Mouse (Mus musculus) liver, embryonic 12.5 days (tissue): ENCODE data around the gene Agk. TPM values are rescaled to one million over a fixed set of nuclear protein-coding genes. Genes with fewer than 3 reads are reported as not detected.

ENCODE experiments used
- ATAC-seq: fragments of 200-750 bp; cut with Nextera tagmentation; 2 replicates; pipeline ENCODE4 v1.8.0; 2017; ENCODE audit warnings: moderate number of reproducible peaks, mild to moderate bottlenecking, moderate library complexity
- H3K27ac ChIP-seq: fragments of 300-500 bp; sonication (generic); 2 replicates; pipeline ENCODE4 v1.5.1; 2016; ENCODE audit warnings: mild to moderate bottlenecking
- H3K27me3 ChIP-seq: fragments of 300-500 bp; sonication (generic); replicated peaks from 2 replicates; pipeline ENCODE4 v1.6.1; 2016; ENCODE audit warnings: mild to moderate bottlenecking, moderate library complexity
- H3K36me3 ChIP-seq: fragments of 300-500 bp; sonication (generic); 2 replicates; pipeline ENCODE4 v1.6.1; 2016; ENCODE audit warnings: mild to moderate bottlenecking, moderate library complexity
- H3K4me1 ChIP-seq: fragments of 300-500 bp; sonication (generic); 2 replicates; pipeline ENCODE4 v1.6.1; 2016
- H3K4me2 ChIP-seq: fragments of 300-500 bp; sonication (generic); 2 replicates; pipeline ENCODE4 v1.6.1; 2016; ENCODE audit warnings: mild to moderate bottlenecking, moderate library complexity
- H3K4me3 ChIP-seq: fragments of 300-500 bp; sonication (generic); 2 replicates; pipeline ENCODE4 v1.5.1; 2016; ENCODE audit warnings: mild to moderate bottlenecking, moderate library complexity
- H3K9ac ChIP-seq: fragments of 300-500 bp; sonication (generic); 2 replicates; pipeline ENCODE4 v1.6.1; 2016; ENCODE audit warnings: mild to moderate bottlenecking, moderate library complexity
- H3K9me3 ChIP-seq: fragments of 300-500 bp; sonication (generic); replicated peaks from 2 replicates; pipeline ENCODE4 v1.6.1; 2016; ENCODE audit warnings: mild to moderate bottlenecking, moderate library complexity
- WGBS: fragments of 180-500 bp; shearing (Covaris S2); methylation state at CpG from one replicate; pipeline ENCODE4 v1.1.7; 2016; ENCODE audit not compliant: insufficient replicate concordance; 5-methylcytosine and 5-hydroxymethylcytosine counted together
- polyA plus RNA-seq: library from polyadenylated mRNA; unstranded; fragments of >200 nt; fragmentation: Nextera tagmentation; extraction: Ambion mirVana; gene quantifications from 2 replicates; pipeline ENCODE4 v1.2.1, GENCODE M21; 2016

Agk gene
- polyA plus RNA-seq, 1 experiment from 2014 or later = 21.3 TPM

DNA sequence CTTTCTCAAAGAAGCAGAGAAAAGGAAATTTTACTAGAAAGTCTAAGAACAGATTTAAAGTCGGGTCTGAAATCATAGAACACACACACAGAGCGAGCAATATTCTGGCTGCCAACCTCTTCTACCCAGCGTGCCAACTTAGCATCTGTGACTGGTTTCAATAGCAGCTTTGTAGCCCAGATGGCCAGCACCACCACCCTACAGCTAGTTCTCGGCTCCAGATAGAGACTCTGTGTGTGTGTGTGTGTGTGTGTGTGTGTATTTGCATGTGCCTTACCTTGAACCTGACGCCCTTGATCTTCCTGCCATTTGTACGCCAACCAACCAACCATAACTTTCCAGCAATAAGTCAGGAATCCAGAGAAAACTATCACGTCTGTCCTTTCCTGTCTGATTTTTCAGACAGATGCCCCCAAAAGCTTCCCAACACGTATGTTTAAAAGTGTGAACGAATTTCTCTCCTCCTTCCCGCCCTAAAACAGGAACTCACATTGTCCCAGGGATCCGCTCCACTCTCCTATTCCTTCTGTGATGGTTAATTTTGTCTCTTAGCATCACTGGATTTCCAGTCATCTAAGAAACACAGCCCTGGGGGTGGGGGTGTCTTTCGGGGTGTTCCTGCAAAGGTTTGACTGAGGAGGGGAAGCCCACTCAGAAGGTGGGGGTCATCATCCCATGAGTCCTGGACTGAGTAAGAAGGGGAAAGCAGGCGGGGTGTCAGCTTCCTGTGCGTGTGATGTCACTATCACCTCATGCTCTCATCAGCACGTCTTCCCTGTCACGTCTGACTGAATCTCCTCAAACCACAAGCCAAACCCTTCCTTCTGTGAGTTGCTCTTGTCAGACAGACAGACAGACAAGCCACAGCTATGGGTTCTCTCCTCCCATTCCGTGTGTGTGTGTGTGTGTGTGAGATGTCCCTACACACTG is 107.6 kb downstream of the Agk start:
- no peak overlapping the region for H3K27ac ChIP-seq
- no peak overlapping the region for H3K4me3 ChIP-seq
- no peak overlapping the region for H3K4me2 ChIP-seq
- no peak overlapping the region for H3K9ac ChIP-seq
- no peak for ATAC-seq
- peaks cover 18% of the 10 kb centered on the region; the same call in 1 of the 2 replicates for H3K4me1 ChIP-seq
- WGBS = 62% methylated on average over 17 of the region's 17 CpGs
- no peaks in the 10 kb centered on the region for H3K36me3 ChIP-seq
- H3K9me3 ChIP-seq = no peaks in the 10 kb centered on the region
- peaks cover 48% of the 10 kb centered on the region for H3K27me3 ChIP-seq

DNA sequence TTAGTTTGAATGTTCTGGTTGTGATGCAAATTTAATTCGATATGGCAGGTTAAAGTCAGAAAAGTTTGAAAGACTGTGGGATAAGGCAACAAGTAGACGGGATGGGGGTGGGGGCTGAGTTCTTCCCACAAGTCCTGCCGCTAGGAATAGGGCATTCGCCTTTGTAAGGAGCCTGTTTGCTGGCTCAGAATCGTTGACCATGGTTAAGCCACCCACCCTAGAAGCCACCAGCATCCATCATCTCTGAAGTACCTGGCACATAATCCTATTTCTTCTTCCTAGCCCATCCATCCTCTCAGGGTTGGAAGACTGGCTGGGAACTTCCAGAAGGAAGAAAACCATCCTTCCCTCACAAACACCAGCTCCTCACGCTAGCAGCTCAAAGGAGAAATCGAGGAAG is 109.7 kb downstream of the Agk start:
- no peak for ATAC-seq
- peak overlapping the region; percentile 97 for H3K4me2 ChIP-seq
- WGBS = 24% methylated on average over 7 of the region's 7 CpGs
- no peak overlapping the region for H3K9ac ChIP-seq
- H3K9me3 ChIP-seq = no peaks in the 10 kb centered on the region
- H3K4me1 ChIP-seq = peaks cover 18% of the 10 kb centered on the region; the same call in 1 of the 2 replicates
- H3K4me3 ChIP-seq = peak overlapping the region; percentile 69
- peaks cover 63% of the 10 kb centered on the region for H3K27me3 ChIP-seq
- no peaks in the 10 kb centered on the region for H3K36me3 ChIP-seq
- H3K27ac ChIP-seq = no peak overlapping the region

DNA sequence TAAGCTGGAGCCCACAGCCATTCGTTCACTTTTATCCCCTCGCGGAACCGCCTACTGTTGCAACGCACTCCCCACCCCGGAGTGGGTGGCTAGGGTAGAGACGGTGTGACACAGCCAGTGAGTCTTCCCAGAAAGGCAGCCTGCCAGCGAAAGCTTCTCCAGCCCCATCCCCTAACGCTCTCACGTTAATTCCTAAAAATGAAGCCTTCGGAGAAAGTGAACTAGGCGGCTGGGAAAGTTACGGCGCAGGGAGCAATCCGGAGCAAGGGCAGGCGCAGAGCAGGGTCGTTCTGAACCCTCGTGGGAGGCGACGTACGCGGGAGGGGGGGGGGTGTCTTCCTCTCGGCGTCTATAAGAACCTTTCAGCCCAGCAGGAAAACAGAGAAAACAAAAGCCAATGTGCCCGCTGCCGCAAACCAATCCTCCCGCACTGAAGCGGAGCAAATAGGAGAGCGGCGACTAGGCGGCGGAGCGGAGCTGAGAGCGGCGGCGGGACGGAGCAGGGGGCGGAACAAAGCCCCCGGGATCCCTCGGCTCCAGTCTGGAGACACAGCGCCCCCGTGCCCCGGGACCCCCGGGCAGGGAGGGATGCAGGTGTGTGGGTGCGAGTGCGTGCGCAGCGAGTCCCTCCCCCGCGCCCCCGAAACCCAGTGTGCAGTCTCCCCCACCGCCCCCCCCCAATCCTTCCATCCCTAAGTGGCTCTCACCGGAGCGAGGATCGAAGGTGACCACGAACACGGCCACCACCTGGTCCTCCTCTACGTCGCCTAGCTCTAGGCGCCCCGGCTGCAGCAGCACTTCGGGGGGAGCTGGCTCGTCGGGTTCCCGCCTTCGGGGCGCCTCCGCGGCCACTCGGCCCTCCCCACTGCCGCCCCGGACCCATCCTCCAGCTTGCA is 110.4 kb downstream of the Agk start:
- under 1% methylated on average over 62 of the region's 72 CpGs for WGBS
- Histone ChIP-seq H3K9me3 (no peaks in the 10 kb centered on the region), H3K4me2 (peak overlapping the region; percentile 97), H3K36me3 (no peaks in the 10 kb centered on the region), H3K4me1 (peaks cover 14% of the 10 kb centered on the region; the same call in 1 of the 2 replicates), H3K27me3 (peaks cover 68% of the 10 kb centered on the region), H3K4me3 (peak overlapping the region; percentile 69), H3K9ac (peak overlapping the region; percentile 65), H3K27ac (no peak overlapping the region)
- peak; percentile 60 for ATAC-seq

DNA sequence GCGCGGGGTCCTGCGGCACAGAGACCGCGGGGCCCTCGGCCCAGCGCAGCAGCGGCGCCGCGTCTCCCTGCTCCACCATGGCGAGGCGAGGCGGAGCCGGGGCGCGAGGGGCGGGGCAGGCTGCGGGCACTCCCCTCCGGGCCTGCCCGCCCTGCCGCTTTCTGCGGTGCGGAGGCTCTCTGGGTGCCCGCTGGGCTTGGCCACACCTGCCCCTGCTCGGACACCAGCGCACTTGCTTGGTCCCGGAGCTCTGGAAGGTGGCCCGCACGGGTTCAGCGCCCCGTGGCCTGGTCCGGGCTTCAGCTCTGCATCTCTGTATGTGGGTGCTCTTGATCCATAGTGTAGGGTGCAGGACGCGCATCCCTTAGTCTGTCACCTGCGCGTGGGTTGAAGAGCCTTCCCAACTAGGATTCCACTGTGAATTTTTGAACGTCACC is 111.1 kb downstream of the Agk start, which contains the start of gene E330009J07Rik:
Gene E330009J07Rik (minus strand): TSS at position 89 of the 437 bp plus-strand sequence.
- peaks cover 11% of the 10 kb centered on the region; the same call in 1 of the 2 replicates for H3K4me1 ChIP-seq
- H3K9me3 ChIP-seq = no peaks in the 10 kb centered on the region
- ATAC-seq = peak; percentile 88
- peaks cover 73% of the 10 kb centered on the region for H3K27me3 ChIP-seq
- no peaks in the 10 kb centered on the region for H3K36me3 ChIP-seq
- H3K4me3 ChIP-seq = peak within 1 kb of the TSS; percentile 69
- H3K9ac ChIP-seq = peak within 1 kb of the TSS; percentile 65
- no peak within 1 kb of the TSS for H3K27ac ChIP-seq
- 1% methylated on average over 38 of the region's 38 CpGs for WGBS
- peak within 1 kb of the TSS; percentile 97 for H3K4me2 ChIP-seq

DNA sequence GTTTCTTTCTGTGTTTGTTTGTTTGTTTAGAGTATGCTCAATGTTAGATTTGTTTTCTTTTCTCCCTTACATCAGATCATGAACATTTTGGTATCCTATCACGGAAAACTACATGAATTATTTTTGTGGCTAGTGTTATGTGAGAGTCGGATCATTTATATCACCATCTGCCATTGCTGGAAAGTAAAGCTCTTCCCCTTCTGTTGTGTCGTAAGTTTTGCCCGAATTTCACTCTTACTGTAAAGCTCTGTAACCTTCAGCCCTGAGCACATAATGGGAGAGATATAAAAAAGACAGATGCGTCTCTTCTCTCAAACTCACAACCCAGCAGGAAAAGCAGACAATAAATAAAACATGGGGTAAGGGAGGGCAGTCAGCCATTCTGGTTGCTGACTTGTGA is 114.0 kb downstream of the Agk start, which contains the start of gene Wee2:
Gene Wee2 (plus strand): TSS at position 153 of the 400 bp plus-strand sequence.
- WGBS = 58% methylated on average over 5 of the region's 5 CpGs
- Histone ChIP-seq H3K4me2 (peak within 1 kb of the TSS; percentile 24; the same call in 1 of the 2 replicates), H3K27me3 (peaks cover 77% of the 10 kb centered on the region)

DNA sequence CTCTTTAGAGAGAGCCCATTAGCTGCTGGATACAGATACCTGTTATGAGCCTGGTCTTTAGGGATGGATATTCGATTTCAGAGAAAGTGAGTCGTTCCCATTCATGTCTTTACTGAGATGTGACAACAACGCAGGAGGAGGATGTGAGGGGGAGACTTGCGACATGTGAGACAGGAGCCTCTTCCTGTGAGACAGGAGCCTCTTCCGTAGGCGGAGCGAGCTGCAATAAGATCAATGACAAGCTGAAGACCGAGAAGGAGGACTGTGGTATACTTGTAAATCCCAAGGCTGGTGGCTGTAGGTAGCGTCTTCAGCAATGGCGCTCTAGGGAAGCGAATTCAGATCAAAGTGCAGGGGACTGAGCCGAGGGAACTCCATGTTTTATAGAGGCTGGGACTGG is 114.8 kb downstream of the Agk start:
- Histone ChIP-seq H3K9ac (no peak overlapping the region), H3K4me2 (peak overlapping the region; percentile 24; the same call in 1 of the 2 replicates), H3K4me3 (no peak overlapping the region), H3K27ac (no peak overlapping the region), H3K27me3 (peaks cover 76% of the 10 kb centered on the region), H3K4me1 (peaks cover 6% of the 10 kb centered on the region; the same call in 1 of the 2 replicates), H3K36me3 (no peaks in the 10 kb centered on the region), H3K9me3 (no peaks in the 10 kb centered on the region)
- no peak for ATAC-seq
- 14% methylated on average over 12 of the region's 12 CpGs for WGBS

More for the DNA sequence above, 114.0 kb downstream of the Agk start, which contains the start of gene Wee2:
- Histone ChIP-seq H3K9ac (no peak within 1 kb of the TSS), H3K27ac (no peak within 1 kb of the TSS), H3K4me1 (peaks cover 6% of the 10 kb centered on the region; the same call in 1 of the 2 replicates), H3K4me3 (no peak within 1 kb of the TSS), H3K9me3 (no peaks in the 10 kb centered on the region), H3K36me3 (no peaks in the 10 kb centered on the region)
- no peak for ATAC-seq

DNA sequence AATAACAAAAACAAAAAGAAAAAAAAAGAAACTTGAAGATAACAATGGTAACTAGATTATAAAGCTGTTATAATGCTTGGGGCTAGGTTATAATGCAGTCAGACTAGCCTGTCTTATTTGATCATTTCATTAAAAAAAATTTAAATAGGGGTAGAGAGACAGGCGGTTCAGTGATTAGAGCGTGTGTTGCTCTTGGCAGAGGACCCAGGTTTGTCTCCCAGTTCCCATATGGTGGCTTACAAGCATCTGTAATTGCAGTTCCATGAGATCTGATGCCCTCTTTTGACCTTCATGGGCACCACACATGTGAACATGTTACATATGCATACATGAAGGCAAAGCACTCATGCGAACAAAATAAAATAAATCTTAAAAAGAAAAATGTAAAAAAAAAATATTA is 116.3 kb downstream of the Agk start:
- peaks cover 61% of the 10 kb centered on the region for H3K27me3 ChIP-seq
- no peak for ATAC-seq
- H3K4me2 ChIP-seq = no peak overlapping the region
- no peaks in the 10 kb centered on the region for H3K36me3 ChIP-seq
- H3K4me1 ChIP-seq = peaks cover under 1% of the 10 kb centered on the region; the same call in 1 of the 2 replicates
- H3K9ac ChIP-seq = no peak overlapping the region
- 70% methylated on average over 3 of the region's 3 CpGs for WGBS
- H3K27ac ChIP-seq = no peak overlapping the region
- no peak overlapping the region for H3K4me3 ChIP-seq
- H3K9me3 ChIP-seq = no peaks in the 10 kb centered on the region

DNA sequence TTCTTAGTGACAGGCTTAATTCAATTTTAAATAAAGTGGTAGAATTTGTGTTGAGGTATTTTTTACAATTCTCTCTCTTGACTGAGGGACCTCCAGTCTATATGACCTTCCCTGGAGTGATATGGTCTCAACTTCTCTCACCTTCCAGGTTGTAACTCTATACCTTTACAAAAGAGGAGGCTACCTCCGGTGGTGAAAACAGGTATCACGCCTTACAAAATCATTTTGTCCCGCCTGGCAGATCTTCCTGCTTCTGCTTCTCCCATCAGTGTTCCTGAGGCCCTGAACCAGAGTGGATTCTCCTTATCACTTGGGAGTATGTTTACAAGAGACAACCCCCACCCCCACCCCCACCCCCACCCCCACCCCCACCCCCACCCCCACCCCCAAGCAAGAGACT is 116.8 kb downstream of the Agk start:
- Histone ChIP-seq H3K27ac (no peak overlapping the region), H3K9ac (no peak overlapping the region), H3K4me1 (no peaks in the 10 kb centered on the region; the same call in 1 of the 2 replicates), H3K4me3 (no peak overlapping the region), H3K27me3 (peaks cover 57% of the 10 kb centered on the region), H3K4me2 (no peak overlapping the region), H3K9me3 (no peaks in the 10 kb centered on the region), H3K36me3 (no peaks in the 10 kb centered on the region)
- no peak for ATAC-seq
- WGBS = 45% methylated on average over 3 of the region's 3 CpGs

DNA sequence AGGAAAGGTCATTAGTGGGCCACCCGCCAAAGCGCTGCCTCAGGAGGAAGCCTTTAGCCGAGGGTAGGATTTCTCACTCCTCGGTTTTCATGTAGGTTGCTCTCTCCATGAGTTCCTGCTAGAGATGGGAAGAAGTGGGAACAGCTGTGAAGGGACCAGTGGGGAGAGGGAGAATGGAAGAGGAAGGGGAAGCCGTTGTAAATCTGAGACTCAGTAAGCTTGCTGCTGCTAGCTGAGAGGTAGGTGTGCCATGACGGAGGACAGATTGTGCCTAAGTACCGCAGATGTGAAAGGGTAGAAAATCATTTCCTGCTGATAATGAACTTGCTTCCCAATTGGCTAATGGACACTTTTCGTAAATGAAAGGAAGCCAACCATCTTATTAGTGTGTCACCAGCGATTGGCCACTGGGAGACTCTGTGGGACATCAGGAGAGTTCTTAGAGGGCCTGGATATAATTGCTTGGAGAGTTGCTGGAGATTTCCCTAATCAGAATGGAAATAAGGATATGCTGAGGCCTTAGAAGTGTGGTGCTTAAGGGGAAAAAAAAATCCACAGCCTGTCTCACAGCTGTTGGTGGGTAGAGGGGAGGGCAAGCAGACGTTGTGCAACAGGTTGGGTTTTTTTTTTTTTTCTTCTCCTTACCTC is 118.4 kb downstream of the Agk start:
- Histone ChIP-seq H3K9ac (no peak overlapping the region), H3K4me3 (no peak overlapping the region), H3K4me2 (no peak overlapping the region), H3K9me3 (no peaks in the 10 kb centered on the region), H3K27me3 (peaks cover 45% of the 10 kb centered on the region), H3K27ac (no peak overlapping the region), H3K4me1 (no peaks in the 10 kb centered on the region; the same call in 1 of the 2 replicates), H3K36me3 (no peaks in the 10 kb centered on the region)
- no peak for ATAC-seq
- WGBS = 25% methylated on average over 10 of the region's 10 CpGs
